Mouse (Mus musculus): Measurements from ENCODE around the gene Pnma3.

DNA sequence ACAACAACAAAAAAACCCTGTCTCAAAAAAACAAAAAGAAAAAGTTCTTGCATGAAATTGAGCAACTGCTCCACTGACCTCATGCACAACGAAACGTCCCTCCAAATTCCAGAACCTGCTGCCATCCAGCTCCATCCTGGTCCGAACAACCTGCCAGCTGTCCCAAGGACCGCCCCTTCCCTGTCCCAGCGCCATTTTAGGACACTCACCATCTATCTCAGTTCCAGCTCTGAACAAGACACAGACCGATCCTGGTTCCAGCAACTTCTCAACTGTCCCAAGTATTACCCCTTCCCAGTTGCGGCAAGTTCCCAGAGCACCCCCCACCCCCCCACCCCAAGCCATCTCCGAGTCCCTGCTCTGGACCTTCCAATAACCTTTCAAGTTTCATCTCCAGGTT lies 25.8 kb upstream of the Pnma3 start:
- TF ChIP-seq CTCF (IDR thresholded peaks at IDR 0.05; ENCODE audit: low read depth) (no peak), EP300 (IDR thresholded peaks at IDR 0.05; ENCODE audit: low read depth) (no peak)

All from liver, postnatal 0 days (tissue).